Mouse (Mus musculus): ENCODE results near the gene Ublcp1. TPM values are rescaled to one million over a fixed set of nuclear protein-coding genes. Genes with fewer than 3 reads are reported as not detected.
"Not testable (repeated sequence)": the region's sequence is repeated elsewhere in the genome, so short reads cannot be mapped to it uniquely, and the experiment has no call there.

Ublcp1 gene
- polyA plus RNA-seq, 1 experiment from 2014 or later: 65.7 TPM

DNA sequence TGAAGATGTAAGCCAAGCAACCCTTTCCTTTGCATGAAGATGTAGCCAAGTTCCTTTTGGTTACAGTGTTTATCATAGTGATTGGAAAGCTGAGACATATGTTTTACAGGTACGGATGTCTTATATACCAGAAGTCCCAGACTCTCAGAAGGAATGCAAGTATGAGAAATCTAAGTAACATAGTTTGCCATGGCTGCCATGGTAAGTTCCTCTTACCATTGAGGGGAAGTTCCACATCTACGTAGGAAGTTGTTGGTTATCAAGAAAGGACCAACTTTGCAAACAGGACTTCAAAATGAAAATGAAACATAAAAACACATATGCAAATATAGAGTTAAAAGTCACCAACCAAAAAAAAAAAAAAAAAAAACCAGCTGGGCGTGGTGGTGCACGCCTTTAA is 8.1 kb upstream of the Ublcp1 start:
- no peak overlapping the region for H3K27ac ChIP-seq (replicated peaks)
- no peak for ATAC-seq (ENCODE audit: low read depth)
- no peak overlapping the region for H3K4me3 ChIP-seq
- no peak overlapping the region for H3K9ac ChIP-seq
- WGBS: 92% methylated on average over 4 of the region's 4 CpGs
- H3K4me1 ChIP-seq (replicated peaks): no peaks in the 10 kb centered on the region
- no peak overlapping the region for H3K4me2 ChIP-seq
- H3K27me3 ChIP-seq: no peaks in the 10 kb centered on the region
- no peaks in the 10 kb centered on the region for H3K9me3 ChIP-seq
- H3K36me3 ChIP-seq: no peaks in the 10 kb centered on the region

DNA sequence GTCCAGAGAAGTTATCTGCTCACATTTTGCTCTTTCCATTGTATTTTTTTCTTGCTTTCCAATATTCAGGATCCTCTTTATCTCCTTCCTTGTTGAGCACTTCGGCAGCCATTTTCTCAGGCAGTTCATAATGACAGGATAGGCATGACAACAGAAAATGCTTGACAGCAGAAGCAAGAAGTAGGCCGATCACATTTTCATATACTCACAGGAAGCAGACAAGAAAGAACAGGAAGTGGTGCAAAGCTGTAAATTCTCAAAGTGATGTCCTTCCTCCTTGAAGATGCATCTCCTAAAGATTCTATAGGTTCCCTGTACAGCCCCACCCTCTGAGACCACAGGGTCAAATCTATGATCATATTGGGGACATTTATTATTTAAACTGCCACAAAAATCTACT is 6.1 kb upstream of the Ublcp1 start:
- peaks cover 5% of the 10 kb centered on the region for H3K4me1 ChIP-seq (replicated peaks)
- no peak for ATAC-seq (ENCODE audit: low read depth)
- H3K4me3 ChIP-seq: no peak overlapping the region
- H3K27ac ChIP-seq (replicated peaks): no peak overlapping the region
- H3K9ac ChIP-seq: no peak overlapping the region
- H3K27me3 ChIP-seq: no peaks in the 10 kb centered on the region
- H3K4me2 ChIP-seq: no peak overlapping the region
- H3K36me3 ChIP-seq: no peaks in the 10 kb centered on the region
- no peaks in the 10 kb centered on the region for H3K9me3 ChIP-seq
- WGBS: 91% methylated on average over 2 of the region's 2 CpGs

DNA sequence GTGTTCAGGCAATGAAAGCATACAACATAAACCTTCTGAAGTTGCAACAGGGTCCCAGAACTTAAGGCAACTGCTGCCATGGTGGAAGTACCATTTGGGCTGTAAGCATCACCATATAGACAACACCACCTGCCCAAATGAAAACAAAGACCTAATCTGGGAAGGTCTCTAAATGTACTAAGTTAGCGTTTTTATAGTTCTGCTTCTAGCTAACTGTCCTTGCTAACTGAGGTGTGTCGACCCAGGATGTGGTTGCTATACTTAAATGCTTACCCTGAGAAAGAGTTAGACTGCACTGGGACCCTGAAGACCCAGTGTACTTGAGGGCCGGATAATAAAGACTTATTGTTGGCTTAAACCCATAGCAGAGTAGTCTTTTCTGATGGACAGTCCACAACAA is 5.2 kb upstream of the Ublcp1 start:
- WGBS: 75% methylated on average over 3 of the region's 3 CpGs
- H3K4me1 ChIP-seq (replicated peaks): peaks cover 9% of the 10 kb centered on the region
- no peaks in the 10 kb centered on the region for H3K9me3 ChIP-seq
- no peaks in the 10 kb centered on the region for H3K27me3 ChIP-seq
- H3K27ac ChIP-seq (replicated peaks): no peak overlapping the region
- no peak overlapping the region for H3K4me2 ChIP-seq
- no peak overlapping the region for H3K9ac ChIP-seq
- no peak for ATAC-seq (ENCODE audit: low read depth)
- H3K4me3 ChIP-seq: no peak overlapping the region
- no peaks in the 10 kb centered on the region for H3K36me3 ChIP-seq

DNA sequence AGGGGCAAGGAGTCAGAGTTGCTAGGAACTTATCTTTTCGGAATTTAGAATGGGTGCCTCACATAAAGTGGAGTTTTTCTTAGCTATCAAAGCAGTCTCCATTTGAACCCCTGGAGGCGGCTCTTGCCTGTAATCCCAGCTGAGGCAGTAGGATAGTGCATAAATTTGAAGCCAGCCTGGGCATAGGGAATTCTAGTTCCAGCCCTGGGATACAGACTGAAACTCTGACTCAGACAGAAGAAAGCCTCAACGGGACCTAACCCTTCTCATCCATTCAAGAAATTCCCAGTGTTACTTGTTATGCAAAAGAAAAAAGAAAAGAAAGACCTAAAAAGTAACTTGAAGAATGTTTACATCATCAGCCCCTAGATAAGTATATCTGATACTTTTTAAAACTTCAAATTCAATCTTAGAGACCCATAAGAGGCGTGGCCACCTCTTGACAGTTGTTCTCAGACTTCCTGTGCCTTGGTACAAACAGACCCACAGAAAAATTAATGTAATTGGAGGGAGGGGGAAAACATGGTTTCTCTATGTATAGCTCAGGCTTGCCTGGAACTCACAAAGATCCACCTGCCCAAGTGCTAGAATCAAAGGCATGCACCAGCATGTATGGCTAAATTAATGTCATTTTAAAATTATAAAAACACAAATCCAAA is 1.2 kb upstream of the Ublcp1 start:
- H3K9me3 ChIP-seq: no peaks in the 10 kb centered on the region
- H3K27ac ChIP-seq (replicated peaks): peak overlapping the region; percentile 90
- H3K4me1 ChIP-seq (replicated peaks): peaks cover 21% of the 10 kb centered on the region
- H3K9ac ChIP-seq: peak overlapping the region; percentile 95
- H3K27me3 ChIP-seq: no peaks in the 10 kb centered on the region
- no peaks in the 10 kb centered on the region for H3K36me3 ChIP-seq
- H3K4me2 ChIP-seq: peak overlapping the region; percentile 96
- 22% methylated on average over 4 of the region's 4 CpGs for WGBS
- H3K4me3 ChIP-seq: peak overlapping the region; percentile 97
- no peak for ATAC-seq (ENCODE audit: low read depth)

DNA sequence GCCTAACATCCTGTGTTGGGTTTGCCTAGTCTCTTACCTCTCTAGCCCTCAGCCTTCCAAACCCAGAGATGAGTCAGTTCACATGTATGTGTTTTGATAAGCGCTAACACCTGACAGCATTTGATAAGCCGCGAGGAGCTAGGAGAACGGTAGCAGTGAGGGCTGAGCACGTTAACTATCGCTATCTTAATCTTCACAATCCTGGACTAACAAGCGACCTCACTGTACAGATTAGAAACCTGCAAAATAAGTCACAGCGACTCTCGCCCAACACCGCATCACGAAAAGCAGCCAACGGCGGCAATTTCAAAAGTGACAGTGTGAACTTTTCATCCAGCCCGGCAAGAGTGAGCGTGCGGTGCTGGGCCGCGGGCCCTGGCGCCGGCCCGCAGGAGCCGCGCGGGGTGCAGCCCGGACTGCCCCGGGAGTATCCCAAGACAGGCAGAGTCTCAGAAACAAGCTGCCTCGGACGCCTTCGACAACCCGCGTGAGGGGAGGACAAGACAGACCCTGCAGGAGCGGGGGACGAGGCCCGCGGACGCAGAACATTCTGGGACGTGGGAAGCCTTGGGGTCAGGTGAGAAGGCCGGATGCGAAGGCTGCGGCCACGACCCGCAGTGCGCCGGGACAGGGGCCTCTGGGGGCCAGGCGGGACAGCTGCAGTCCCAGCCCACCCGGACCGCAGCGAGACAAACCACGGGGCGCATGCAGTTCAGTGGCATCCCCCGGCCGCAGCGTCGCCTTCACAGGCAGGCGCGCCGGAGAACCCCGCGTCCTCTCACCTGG is 459 bp downstream of the Ublcp1 start:
- ATAC-seq (ENCODE audit: low read depth): peak; percentile 86
- H3K9me3 ChIP-seq: no peaks in the 10 kb centered on the region
- peak overlapping the region; percentile 96 for H3K4me2 ChIP-seq
- H3K4me1 ChIP-seq (replicated peaks): peaks cover 21% of the 10 kb centered on the region
- H3K9ac ChIP-seq: peak overlapping the region; percentile 95
- H3K4me3 ChIP-seq: peak overlapping the region; percentile 97
- H3K27me3 ChIP-seq: no peaks in the 10 kb centered on the region
- H3K36me3 ChIP-seq: peaks cover 13% of the 10 kb centered on the region; the same call in 1 of the 2 replicates
- WGBS: under 1% methylated on average over 59 of the region's 59 CpGs
- H3K27ac ChIP-seq (replicated peaks): peak overlapping the region; percentile 90

DNA sequence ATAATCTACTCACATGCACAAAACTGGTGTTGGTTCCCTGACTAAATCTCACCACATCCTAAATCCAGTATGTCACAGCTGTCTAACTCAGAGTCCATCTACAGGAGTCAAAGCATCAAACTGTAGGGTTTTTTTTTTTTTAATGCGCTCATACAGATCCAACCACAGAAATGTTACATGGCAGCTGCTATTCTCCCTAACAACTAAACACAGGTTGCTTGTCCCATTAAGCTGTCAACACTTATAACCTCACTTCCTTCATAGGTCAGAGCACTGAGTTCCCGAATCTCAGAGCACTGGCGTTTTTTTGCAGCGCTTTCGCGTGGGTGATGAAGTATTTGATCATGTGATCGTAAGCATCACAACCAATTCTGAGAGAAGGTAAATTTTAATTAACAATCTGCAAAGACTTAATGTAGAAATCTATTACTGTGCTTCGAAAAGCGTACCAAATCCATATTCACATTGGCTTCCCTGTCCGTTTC is 1.9 kb downstream of the Ublcp1 start:
- H3K4me3 ChIP-seq: no peak overlapping the region
- H3K27ac ChIP-seq (replicated peaks): no peak overlapping the region
- H3K4me2 ChIP-seq: no peak overlapping the region
- no peaks in the 10 kb centered on the region for H3K9me3 ChIP-seq
- no peak for ATAC-seq (ENCODE audit: low read depth)
- WGBS: 92% methylated on average over 10 of the region's 10 CpGs
- no peaks in the 10 kb centered on the region for H3K27me3 ChIP-seq
- H3K36me3 ChIP-seq: peaks cover 22% of the 10 kb centered on the region
- peaks cover 21% of the 10 kb centered on the region for H3K4me1 ChIP-seq (replicated peaks)
- no peak overlapping the region for H3K9ac ChIP-seq

DNA sequence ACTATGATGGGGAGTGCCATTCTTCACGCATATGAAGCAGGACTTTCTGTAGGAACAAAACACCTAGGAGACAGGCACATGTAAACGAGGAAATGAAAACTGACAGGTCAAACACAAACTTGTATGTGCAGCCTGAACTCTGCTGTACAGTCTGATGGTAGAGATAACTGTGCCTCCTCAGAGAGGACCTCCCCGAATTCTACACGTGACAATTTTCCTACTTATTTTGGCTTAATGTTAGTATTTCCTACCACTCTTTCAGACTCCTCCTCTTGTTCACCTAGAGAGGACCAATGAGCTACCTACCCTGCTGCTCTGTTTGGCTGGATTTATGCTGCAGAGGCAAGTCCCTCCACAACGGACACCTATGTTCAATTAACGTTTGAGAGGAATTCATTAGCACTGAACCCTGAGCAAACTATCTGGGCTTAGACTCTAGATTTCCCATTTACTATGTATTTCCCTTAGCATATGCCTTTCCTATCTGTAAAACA is 3.3 kb downstream of the Ublcp1 start:
- 88% methylated on average over 6 of the region's 6 CpGs for WGBS
- Histone ChIP-seq H3K4me3 (no peak overlapping the region), H3K9ac (no peak overlapping the region), H3K36me3 (peaks cover 27% of the 10 kb centered on the region), H3K27ac (replicated peaks) (no peak overlapping the region), H3K4me2 (no peak overlapping the region), H3K27me3 (no peaks in the 10 kb centered on the region), H3K4me1 (replicated peaks) (peaks cover 21% of the 10 kb centered on the region), H3K9me3 (no peaks in the 10 kb centered on the region)
- no peak for ATAC-seq (ENCODE audit: low read depth)

DNA sequence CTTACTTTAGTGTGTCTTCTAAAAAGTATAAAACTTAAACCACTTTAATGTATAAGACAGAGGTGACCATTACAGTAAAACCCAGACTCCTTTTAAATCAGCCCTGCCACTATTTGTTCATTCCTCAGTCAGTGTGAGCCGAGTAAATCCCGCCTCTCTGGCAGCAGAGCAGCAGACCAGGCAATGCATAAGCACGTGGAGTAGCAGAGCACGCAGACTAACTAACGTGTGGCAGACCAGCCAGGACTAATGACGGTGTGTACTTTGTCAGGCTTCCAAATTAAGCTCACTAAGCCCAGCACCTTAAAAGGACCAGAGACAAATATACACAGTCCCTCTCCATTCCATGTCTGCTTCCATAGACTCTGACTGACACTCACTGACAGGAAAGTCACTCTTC is 8.8 kb downstream of the Ublcp1 start:
- Histone ChIP-seq H3K9ac (no peak overlapping the region), H3K4me3 (no peak overlapping the region), H3K36me3 (peaks cover 75% of the 10 kb centered on the region), H3K27me3 (no peaks in the 10 kb centered on the region), H3K27ac (replicated peaks) (no peak overlapping the region), H3K4me2 (no peak overlapping the region), H3K9me3 (no peaks in the 10 kb centered on the region), H3K4me1 (replicated peaks) (no peaks in the 10 kb centered on the region)
- ATAC-seq (ENCODE audit: low read depth): no peak
- 92% methylated on average over 6 of the region's 6 CpGs for WGBS

DNA sequence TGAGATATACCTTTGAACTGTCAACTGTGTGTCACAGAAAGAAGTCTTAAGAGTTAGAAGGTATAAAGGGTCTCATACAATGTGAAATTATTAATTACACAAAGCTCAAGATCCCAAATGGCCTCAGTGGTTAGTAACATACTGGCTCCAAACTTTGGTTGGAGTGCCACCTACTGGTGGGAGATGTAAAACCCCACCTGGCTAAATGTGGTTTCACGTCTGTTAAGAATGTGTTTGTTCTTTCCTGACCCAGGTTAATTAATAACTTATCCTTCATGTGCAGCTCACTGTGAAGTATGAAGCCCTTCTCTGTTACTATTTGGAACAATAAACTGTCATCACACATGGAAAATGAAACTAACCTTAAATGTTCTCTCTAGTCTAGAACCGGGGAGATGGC is 16.9 kb downstream of the Ublcp1 start:
- no peaks in the 10 kb centered on the region for H3K27me3 ChIP-seq
- no peak overlapping the region for H3K4me2 ChIP-seq
- peaks cover 40% of the 10 kb centered on the region for H3K36me3 ChIP-seq
- H3K9ac ChIP-seq: no peak overlapping the region
- H3K4me1 ChIP-seq (replicated peaks): no peaks in the 10 kb centered on the region
- 60% methylated on average over 2 of the region's 2 CpGs for WGBS
- ATAC-seq (ENCODE audit: low read depth): peak; percentile 74; the same call in 1 of the 2 replicates
- no peak overlapping the region for H3K27ac ChIP-seq (replicated peaks)
- H3K9me3 ChIP-seq: no peaks in the 10 kb centered on the region
- no peak overlapping the region for H3K4me3 ChIP-seq

DNA sequence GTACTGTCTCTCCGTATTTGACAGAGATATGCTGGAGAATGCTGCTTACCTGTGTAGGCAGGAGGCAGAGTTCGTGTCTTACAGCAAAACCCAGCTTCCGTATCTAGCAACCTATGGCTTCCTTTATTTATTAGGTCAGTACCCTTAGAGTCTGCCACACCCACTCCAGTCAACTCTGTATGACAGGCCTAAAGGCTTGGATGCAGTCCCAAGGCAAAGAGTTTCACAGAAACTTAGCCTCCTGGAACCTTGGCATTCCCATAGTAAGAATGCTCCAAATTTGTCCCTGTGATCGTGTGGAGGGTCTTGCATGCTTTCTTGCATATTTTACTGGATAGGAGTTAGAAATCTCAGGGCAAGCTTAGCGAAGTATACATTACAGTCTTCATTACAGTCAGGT is 18.3 kb downstream of the Ublcp1 start:
- WGBS: 93% methylated on average over 5 of the region's 5 CpGs
- not testable (repeated sequence) for ATAC-seq (ENCODE audit: low read depth); H3K9me3 ChIP-seq; H3K4me2 ChIP-seq; H3K4me3 ChIP-seq; H3K27me3 ChIP-seq; H3K9ac ChIP-seq; H3K27ac ChIP-seq (replicated peaks); H3K4me1 ChIP-seq (replicated peaks)
- peaks cover 28% of the 10 kb centered on the region for H3K36me3 ChIP-seq

DNA sequence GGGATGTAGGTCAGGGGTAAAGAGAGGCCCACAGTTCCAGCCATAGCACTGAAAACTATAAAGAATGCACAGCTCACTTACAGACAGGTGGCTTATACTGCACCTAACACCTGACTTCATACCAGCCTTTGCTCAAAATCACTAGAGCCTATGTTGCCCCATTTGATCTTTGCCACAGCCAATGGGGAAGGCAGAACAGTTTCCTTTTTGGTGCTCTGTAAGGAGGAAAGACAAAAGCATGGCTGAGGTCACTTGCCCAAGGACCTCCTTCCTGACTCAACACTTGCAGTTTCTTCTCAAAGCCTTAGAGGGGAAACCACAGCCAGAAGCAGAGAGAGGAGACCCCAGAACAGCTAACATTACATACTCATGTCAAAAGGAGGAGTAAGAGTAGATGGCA is 19.3 kb downstream of the Ublcp1 start:
- no peak overlapping the region for H3K9ac ChIP-seq
- no peak for ATAC-seq (ENCODE audit: low read depth)
- H3K27me3 ChIP-seq: no peaks in the 10 kb centered on the region
- H3K4me3 ChIP-seq: no peak overlapping the region
- H3K4me1 ChIP-seq (replicated peaks): no peaks in the 10 kb centered on the region
- peaks cover 19% of the 10 kb centered on the region for H3K36me3 ChIP-seq
- H3K27ac ChIP-seq (replicated peaks): no peak overlapping the region
- H3K4me2 ChIP-seq: no peak overlapping the region
- H3K9me3 ChIP-seq: no peaks in the 10 kb centered on the region

DNA sequence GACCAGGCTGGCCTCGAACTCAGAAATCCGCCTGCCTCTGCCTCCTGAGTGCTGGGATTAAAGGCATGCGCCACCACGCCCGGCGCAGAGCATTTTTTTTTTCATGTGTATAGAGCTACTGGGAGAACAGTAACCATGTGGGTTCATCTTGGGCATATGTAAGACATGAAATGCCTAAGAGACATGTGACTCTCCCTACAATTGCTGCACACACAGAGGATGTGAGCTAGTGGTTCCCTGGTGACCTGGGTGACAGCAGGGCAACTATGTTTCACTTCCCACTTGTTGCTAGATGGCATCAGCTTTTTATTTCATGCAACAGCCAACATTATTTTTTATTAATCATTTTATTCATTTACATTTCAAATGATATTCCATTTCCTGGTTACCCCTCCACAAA is 32.5 kb downstream of the Ublcp1 start:
- WGBS: 94% methylated on average over 6 of the region's 6 CpGs

More for the DNA sequence above, 32.5 kb downstream of the Ublcp1 start:
- Histone ChIP-seq H3K4me3 (no peak overlapping the region), H3K9me3 (no peaks in the 10 kb centered on the region), H3K27me3 (no peaks in the 10 kb centered on the region), H3K27ac (replicated peaks) (no peak overlapping the region), H3K36me3 (no peaks in the 10 kb centered on the region), H3K9ac (no peak overlapping the region), H3K4me1 (replicated peaks) (no peaks in the 10 kb centered on the region), H3K4me2 (no peak overlapping the region)
- ATAC-seq (ENCODE audit: low read depth): no peak
